Mouse (Mus musculus) right cerebral cortex, adult 18-20 months (tissue): Measurements from ENCODE around the gene Acbd3.

Experiments
- DNase-seq: peaks from one replicate; pipeline ENCODE4 v3.0.0; 2022; ENCODE audit warnings: mixed read lengths

Gene Acbd3

DNA sequence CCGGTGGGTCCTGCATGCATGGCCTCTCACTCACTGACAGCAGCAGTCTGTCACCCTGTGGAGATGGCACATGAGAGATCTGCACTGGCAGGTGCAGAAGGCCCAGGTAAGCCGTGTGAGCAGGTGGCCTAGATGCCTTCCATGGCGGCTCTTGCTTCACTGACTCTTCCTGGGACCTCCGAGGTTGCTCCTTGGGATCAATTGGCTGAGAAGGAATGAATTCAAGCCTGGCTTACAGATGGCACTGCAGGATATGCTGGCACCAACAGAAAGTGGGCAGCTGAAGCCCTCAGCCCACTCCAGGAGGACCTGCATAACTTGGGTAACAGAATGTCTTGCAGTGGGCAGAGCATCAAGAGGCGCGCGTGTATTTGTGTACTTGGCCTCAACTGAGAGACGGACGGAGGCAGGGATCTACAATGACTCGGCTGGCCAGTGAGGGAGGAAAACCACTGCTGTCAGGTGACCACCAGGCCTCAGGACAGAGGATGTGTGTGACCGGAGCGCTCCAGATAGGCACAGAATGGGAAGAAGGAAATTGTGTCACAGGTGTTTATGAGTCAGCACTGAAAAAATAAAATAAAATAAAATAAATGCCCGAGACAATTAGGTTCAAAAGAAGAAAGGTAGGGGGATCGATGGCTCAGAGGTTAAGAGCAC, 66.1 kb downstream of the Acbd3 start:
- no peak for DNase-seq

DNA sequence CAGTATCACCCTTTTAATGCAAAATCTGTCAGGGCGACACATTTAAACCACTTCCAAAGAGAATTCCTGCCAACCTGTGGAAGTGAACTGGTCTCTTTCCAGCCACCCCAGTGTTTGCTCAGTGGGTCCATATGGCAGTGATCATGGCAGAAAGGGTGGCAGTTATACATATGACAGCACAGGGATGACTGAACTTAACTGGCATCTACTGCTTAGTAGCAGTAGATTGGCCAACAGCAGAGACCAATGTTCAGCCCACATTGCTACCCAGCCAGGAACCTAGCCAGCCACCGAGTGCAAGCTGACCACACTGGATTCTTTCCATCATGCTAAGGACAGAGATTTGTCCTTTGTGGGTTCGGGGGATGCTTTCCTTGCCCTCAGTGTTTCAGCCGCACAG, 67.0 kb downstream of the Acbd3 start:
- no peak for DNase-seq

DNA sequence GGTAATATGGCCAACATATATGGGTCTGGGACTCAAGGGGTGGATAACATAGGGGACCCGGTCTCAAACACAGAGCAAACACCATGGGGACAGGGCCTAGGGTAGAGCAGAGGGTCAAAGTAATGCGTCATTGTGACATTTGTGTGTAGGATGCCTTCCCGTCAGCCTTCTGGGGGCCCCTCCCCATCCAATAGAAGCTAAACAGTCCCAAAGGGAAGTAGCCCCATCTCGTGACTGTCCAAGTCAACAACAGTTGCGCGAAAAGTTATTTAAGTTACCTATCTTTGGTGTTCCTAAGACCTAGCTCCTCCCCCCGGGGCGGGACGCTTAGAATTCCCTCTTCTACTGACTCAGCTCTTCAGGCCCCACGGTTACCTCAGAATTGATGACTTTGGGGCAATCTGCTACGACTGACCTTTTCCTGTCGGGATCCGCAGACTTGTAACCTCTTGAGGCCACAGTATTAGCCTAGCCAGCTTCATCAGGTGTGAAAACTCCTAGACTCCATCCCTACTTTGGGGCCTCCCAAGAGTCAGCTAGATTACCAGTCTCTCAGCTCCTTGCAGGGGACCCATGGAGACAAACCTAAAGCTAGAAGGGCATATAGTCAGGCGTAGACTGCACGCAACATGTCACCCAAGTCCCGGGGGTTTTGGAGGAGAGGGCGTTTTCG, 67.7 kb downstream of the Acbd3 start:
- DNase-seq: no peak

DNA sequence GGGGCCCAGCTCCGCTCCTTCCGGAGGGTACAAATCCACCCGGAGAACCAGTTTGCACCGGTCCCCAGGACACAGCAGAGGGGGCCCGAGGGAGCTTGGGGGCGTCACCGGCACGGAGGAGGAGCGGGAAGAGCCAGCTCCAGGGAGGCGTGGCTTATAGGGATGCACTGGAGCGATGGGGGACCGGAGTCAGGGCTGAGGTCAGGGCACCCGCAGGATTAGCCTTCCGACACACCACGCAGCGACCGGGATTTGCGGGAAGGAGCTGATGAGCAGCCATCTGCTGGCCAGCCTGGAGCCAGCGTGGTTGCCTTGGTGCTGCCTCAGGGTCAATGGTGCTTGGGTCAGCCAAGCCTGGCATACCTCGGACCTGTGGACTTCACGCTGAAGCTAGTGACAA, 68.3 kb downstream of the Acbd3 start:
- no peak for DNase-seq

DNA sequence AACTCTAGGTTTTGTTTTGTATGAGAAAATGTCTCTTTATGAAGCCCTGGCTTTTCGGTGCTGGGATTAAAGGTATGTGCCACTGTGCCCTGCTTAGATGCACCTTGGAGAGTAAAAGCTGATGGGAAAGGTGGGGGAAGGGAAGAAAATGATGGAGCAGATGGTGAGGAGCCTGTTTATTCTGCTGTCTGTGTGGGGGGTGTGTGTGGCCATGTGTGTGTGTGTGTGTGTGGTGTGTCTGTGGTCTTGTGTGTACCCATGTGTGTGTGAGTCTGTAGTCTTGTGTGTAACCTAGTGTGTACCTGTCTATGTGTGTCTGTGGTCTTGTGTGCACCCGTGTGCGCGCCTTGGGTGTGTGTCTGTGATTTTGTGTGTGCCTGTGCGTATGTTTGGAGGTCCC, 72.8 kb downstream of the Acbd3 start:
- no peak for DNase-seq

GRCm38 (mm10) chr1:180799253-180799652, 73.4 kb downstream of the Acbd3 start:
- DNase-seq: no peak

- no peak for DNase-seq
Observed at GRCm38 (mm10) chr1:180800022-180800421, 74.2 kb downstream of the Acbd3 start.

DNA sequence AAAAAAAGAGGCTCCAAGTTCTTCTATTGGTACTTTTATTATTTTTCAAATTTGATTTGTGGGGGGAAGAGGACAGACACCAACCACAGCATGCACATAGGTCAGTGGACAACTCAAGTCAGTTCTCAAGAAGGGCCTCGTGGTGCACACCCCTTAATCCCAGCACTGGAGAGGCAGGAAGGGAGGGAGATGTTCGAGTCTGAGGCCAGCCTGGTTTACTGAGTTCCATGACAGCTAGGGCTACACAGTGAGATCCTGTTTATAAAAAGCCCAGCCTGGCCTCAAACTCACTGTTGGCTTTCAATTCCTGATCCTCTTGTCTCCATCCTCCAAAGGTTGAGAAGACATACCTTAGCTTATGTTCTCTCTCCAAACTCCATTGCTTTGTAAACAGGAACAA, 75.0 kb downstream of the Acbd3 start:
- no peak for DNase-seq

- DNase-seq: no peak
Observed at GRCm38 (mm10) chr1:180801466-180801994, 75.7 kb downstream of the Acbd3 start.
